Mouse (Mus musculus): ENCODE measurements around the gene Pate3. TPM values are rescaled to one million over a fixed set of nuclear protein-coding genes. Genes with fewer than 3 reads are reported as not detected.

The Pate3 gene
- not detected for polyA plus RNA-seq (2017; shearing (Covaris generic))

DNA sequence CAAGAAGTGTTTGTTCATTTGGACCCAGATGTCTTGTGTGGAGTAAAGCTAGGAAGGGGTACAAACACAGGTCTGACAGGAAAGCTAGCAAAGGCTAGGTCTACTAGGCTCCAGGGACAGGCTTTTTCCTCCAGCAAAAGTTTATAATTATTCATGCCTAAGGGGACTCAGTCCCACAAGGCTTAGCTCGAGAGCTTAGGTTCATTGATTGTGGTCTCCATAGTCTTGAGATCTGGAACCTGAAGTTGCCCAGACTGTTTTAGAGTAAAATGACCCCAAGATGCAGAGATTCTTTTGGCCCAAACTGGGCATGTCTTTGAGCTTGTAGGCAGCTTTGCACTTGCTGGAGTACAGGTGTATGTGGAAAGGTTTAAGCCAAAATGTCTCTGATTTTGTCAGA, at the start of gene Pate3:
Gene Pate3 (minus strand): TSS at position 101 of the 400 bp plus-strand sequence.

DNA sequence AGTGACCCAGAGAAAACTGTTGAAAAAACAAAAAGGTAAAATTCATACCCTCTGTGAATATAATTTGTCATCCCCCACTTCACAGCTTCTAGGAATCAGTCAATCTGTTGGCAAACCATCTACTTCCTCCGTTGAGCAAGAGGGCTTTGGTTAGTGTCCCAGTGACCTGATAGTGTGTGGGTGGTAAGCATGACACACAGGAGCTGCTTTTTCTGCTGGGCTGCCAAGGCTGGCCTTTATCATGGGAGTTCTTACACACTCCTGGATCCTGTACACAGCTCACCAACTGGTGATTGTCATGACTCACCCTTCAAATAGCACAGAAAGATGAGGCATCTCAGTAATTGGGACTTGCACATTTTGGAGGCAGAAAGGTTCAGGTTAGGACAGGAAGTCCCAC, 39.0 kb upstream of the Pate3 start, which contains the start of gene Pate1:
Gene Pate1 (minus strand): TSS at position 378 of the 400 bp plus-strand sequence.

DNA sequence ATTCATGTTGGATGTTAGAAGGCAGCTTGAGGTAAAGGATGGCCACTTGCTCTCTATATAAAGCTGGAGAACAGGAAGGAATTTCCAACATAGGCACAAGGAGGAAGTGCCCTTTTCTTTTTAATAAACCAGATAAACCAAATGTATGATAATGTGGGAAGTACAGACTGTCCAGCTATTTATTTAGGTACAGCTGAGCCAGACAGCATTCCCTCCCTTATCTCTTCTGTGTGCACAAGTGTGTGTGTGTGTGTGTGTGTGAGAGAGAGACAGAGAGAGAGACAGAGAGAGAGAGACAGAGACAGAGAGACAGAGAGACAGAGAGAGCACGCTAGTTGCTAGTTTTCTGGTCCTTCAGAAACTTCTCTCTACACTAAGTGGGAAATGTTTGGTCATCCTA, 36.2 kb downstream of the Pate3 start, which contains the start of gene Pate4:
Gene Pate4 (minus strand): TSS at position 101 of the 400 bp plus-strand sequence.

Other genes starting within 250 kb of the Pate3 start
- gene Cdon, start 227.1 kb downstream of the Pate3 start, polyA plus RNA-seq (2017; shearing (Covaris generic)), result 5.9 TPM
- not detected for gene Gm1113, start 129.9 kb downstream of the Pate3 start, polyA plus RNA-seq (2017; shearing (Covaris generic))
- 0.04 TPM for gene Ddx25, start 89.7 kb downstream of the Pate3 start, polyA plus RNA-seq (2017; shearing (Covaris generic))
- gene Pus3, start 89.6 kb downstream of the Pate3 start, polyA plus RNA-seq (2017; shearing (Covaris generic)), result 34.9 TPM
- 0.31 TPM for gene Pate2, start 77.9 kb downstream of the Pate3 start, polyA plus RNA-seq (2017; shearing (Covaris generic))
- 6.3 TPM for gene Hyls1, start 77.8 kb downstream of the Pate3 start, polyA plus RNA-seq (2017; shearing (Covaris generic))
- not detected for gene Pate4, start 36.3 kb downstream of the Pate3 start, polyA plus RNA-seq (2017; shearing (Covaris generic))
- not detected for gene Pate1, start 39.2 kb upstream of the Pate3 start, polyA plus RNA-seq (2017; shearing (Covaris generic))
- not detected for gene Gm17677, start 92.8 kb upstream of the Pate3 start, polyA plus RNA-seq (2017; shearing (Covaris generic))
- not detected for gene Gm17727, start 129.9 kb upstream of the Pate3 start, polyA plus RNA-seq (2017; shearing (Covaris generic))
- gene Gm27235, start 141.9 kb upstream of the Pate3 start, polyA plus RNA-seq (2017; shearing (Covaris generic)), result not detected
- not detected for gene D730048I06Rik, start 141.9 kb upstream of the Pate3 start, polyA plus RNA-seq (2017; shearing (Covaris generic))
- not detected for gene 9230110F15Rik, start 195.9 kb upstream of the Pate3 start, polyA plus RNA-seq (2017; shearing (Covaris generic))